Mouse (Mus musculus) T-cell, adult 2 months (primary cell): ENCODE measurements around the gene Ptpn9.
A peak's percentile ranks its signal among the peaks of the same experiment; 100 is the strongest.
"Not testable (repeated sequence)": the region's sequence is repeated elsewhere in the genome, so short reads cannot be mapped to it uniquely, and the experiment has no call there.

ENCODE experiments used
- DNase-seq: peaks from one replicate; pipeline ENCODE4 v3.0.0; 2022; ENCODE audit warnings: low spot score

Gene Ptpn9

GRCm38 (mm10) chr9:56994286-56995197 lies at the start of gene Ptpn9:
Gene Ptpn9, plus strand, starts transcription at chr9:56994923.
- DNase-seq: peak; percentile 62

- DNase-seq: peak; percentile 60
These were observed 47.2 kb upstream of the Ptpn9 start for GRCm38 (mm10) chr9:56947481-56947880.

- DNase-seq: not testable (repeated sequence)
These were observed 46.0 kb upstream of the Ptpn9 start for GRCm38 (mm10) chr9:56948699-56949098.

- DNase-seq: peak; percentile 24
These were observed 45.0 kb upstream of the Ptpn9 start for GRCm38 (mm10) chr9:56949767-56950166.

DNA sequence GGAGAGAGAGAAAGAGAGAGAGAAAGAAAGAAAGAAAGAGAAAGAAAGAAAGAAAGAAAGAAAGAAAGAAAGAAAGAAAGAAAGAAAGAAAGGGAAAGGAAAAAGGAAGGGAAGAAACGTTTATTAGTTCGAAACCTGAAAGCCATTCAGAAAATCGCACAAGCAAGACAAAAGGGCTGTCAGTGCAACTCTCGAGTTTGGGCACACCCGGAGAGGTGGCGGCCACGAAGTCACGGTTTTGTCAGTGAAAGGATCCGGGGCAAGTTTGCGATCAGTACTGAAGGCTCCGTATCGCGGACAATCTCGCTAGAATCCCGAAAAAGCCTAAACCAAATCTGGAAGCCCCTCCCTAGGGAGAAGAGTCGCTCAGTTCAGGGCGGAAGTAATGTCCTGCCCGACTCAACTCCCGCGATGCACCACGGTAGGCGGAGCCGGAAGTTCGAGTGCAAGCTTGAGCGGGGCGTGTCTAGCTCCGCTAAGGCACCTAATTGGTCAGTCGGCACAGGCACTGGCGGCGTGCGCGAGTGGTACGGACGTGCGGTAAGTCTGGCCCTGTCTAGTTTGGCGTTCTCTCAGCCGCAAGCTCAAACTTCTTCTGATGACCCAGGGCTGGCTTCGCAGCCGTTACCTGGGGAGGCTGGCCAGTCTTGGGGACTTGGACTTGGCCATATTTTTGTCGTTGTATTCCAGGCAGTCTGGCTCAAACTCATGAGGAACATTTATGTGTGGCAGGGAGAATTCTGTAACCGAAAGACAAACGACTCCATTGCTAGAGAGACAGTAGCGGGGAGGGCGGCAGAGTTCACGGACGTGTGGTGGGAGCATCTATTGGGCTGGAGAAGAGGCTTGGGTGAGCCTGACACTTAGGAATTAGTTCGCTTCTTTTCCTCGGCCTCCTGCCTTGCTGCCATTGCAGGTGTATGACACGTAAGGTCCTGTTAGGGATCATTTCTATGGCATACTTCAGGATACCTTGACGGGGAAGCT lies 44.0 kb upstream of the Ptpn9 start, which contains the start of gene Snupn:
Gene Snupn, plus strand, starts transcription at position 465 of the 987 bp plus-strand sequence.
- DNase-seq: peak; percentile 98

- no peak for DNase-seq
These were observed 41.2 kb upstream of the Ptpn9 start for GRCm38 (mm10) chr9:56953562-56953961.

DNA sequence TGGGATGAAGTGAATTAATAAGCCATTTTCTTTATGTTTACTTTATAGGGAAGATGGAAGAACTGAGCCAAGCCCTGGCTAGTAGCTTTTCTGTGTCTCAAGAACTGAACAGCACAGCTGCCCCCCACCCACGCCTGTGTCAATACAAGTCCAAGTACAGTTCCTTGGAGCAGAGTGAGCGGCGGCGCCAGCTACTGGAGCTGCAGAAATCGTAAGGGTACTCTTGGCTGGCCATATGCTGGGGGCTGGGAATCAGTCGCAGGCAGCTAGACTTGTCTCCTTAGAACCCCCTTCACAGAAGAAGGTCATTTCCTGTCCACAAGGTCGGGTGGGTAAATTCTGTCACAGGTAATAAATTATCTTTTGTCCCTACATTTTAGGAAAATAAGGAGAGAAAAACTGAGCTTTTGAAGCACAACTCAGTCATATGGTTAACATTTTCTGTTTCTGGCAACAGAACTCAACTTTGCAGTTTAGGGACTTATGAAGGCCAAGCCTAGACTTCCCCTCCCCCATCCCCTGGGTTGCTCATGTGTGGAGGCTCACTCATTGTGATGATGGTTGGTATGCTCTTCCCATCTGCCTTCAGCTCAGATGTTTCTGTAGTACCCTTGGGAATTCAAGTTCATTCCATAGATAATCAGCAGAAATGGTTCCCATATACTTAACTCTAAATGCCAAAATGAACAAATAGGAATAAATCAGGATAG lies 37.6 kb upstream of the Ptpn9 start:
- DNase-seq: no peak

- no peak for DNase-seq
These were observed 36.0 kb upstream of the Ptpn9 start for GRCm38 (mm10) chr9:56958689-56959088.

- DNase-seq: no peak
These were observed 33.1 kb upstream of the Ptpn9 start for GRCm38 (mm10) chr9:56961591-56961990.

- no peak for DNase-seq
These were observed 24.6 kb upstream of the Ptpn9 start for GRCm38 (mm10) chr9:56970158-56970557.

- DNase-seq: no peak
These were observed 20.7 kb upstream of the Ptpn9 start for GRCm38 (mm10) chr9:56973960-56974524.

- peak; percentile 20 for DNase-seq
These were observed 19.5 kb upstream of the Ptpn9 start for GRCm38 (mm10) chr9:56975199-56975598.

GRCm38 (mm10) chr9:56980186-56980585 lies 14.5 kb upstream of the Ptpn9 start:
- DNase-seq: no peak

DNA sequence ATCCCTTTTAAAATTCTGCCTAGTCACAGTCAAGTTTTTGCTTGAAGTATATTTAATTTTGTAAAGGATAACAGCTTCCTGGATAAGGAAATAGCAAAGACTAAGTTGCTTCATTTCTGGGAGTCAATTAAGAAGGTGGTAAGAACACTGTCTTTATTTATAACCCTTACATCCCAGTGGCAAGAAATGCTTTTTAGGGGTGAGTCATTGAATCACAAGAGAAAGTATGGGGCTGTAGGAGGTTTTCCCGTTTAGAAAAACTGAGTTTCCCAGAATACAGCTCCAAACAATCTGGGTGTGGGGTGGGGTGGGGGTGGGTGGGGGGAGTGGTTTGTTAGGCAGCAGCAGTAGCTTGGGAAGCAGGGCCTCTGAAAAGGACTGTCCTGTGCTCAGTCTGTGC lies 13.2 kb upstream of the Ptpn9 start:
- no peak for DNase-seq

GRCm38 (mm10) chr9:56995198-56996027 lies 690 bp downstream of the Ptpn9 start:
- DNase-seq: peak; percentile 44

DNA sequence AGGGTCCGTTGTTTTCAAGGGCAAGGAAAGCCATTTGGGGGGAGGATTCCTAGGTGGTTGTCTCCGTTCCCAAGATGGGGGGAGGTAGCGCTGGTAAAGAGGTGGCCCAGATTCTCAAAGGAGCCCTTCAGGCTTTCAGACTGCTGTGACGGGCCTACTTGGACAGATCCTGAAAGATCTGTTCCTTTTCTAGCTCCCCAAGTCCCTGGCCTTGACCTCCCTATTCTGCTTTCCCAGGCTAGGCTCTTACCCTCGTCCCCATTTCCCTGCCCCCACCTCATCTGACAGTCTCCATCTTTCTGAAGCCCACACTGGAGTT lies 1.3 kb downstream of the Ptpn9 start:
- DNase-seq: no peak

- DNase-seq: not testable (repeated sequence)
These were observed 2.5 kb downstream of the Ptpn9 start for GRCm38 (mm10) chr9:56997206-56997605.

DNA sequence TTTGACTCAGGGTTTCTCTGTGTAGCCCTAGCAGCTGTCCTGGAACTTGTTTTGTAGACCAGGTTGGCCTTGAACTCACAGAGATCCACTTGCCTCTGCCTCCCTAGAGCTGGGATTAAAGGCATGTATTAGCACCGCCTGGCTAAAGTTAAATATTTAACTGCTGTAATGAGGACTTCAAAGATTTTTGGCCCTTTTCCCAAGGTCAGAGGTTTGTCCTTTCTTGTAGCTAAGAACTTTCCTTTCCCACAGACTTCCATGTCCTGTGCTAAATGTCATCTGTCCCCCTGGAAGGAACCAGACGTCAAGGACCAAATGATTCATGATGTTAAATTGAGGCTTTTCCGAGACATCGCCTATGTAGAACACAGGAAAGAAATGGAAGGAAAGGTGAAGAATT lies 8.3 kb downstream of the Ptpn9 start:
- DNase-seq: no peak

- no peak for DNase-seq
These were observed 17.7 kb downstream of the Ptpn9 start for GRCm38 (mm10) chr9:57012393-57012792.

DNA sequence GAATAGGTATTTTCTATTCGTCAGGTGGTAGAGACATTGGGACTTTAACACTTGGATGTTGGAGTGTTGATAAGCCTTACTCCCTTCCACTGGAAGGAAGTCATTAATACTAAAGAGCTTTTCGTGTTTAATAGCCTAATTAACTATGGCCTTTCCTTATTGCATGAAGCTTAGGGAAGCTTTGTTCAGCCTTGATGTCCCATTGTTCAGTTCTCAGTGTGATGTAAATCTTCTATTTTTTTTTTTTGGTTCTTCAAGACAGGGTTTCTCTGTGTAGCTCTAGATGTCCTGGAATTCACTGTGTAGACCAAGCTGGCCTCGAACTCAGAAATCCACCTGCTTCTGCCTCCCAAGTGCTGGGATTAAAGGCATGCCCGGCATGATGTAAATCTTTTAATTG lies 18.2 kb downstream of the Ptpn9 start:
- DNase-seq: no peak

DNA sequence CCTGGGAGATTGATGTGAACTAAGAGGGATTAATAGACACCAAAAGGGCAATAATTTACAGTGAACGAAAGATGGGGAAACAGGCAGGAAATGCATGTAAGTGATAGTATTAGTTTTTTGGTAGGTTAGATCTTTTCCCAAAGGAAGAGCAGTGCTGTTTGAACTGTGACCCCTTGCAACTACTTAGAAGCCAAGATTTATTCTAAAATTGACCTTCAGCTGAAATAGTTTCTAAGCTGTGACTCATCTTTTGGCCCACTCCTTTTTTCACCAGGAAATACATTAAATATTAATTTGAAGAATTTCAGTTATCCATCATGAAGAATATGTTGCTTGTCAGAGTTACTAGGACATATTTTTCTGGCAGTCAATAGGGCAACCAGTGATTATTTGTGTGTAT lies 19.0 kb downstream of the Ptpn9 start:
- DNase-seq: no peak
